Mouse (Mus musculus) thymus, adult 2 months (tissue): Measurements from ENCODE around the gene Olfr205.

Experiments
- CTCF ChIP-seq: fragments of 200-500 bp; IDR thresholded peaks from 2 replicates; pipeline ENCODE4 v1.5.1; 2012; ENCODE audit warnings: mild to moderate bottlenecking, control low read depth, low read length, moderate library complexity, borderline replicate concordance; ENCODE audit not compliant: control insufficient read depth, poor library complexity, insufficient read depth; ENCODE audit errors: extremely low read depth
- POLR2A ChIP-seq: fragments of 200-500 bp; IDR thresholded peaks from 2 replicates; pipeline ENCODE4 v1.6.1; 2012; ENCODE audit warnings: mild to moderate bottlenecking, low read length, control low read depth, moderate library complexity; ENCODE audit not compliant: control insufficient read depth, poor library complexity, insufficient read depth; ENCODE audit errors: extremely low read depth

DNA sequence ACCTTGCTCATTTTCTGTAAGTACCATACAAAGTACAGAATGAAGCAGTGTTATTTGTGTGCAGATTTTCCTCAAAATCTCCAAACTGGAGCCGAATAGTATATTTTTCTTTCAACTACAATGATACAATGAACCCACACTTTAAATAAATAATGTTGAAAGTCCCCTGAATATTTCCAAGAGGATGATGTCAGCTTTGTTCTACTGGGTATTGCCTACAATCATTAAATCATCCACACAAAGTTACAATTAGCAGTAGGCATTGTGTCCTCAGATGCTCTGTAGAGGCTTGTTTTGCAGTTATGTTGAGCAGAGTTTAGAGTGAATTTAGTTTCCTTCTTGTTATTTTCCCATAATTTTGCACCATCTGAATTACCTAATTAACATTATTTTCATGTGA lies 44.2 kb downstream of the Olfr205 start, which contains the start of gene Olfr202:
- TF ChIP-seq CTCF (no peak), POLR2A (no peak)
